Mouse (Mus musculus) frontal cortex, postnatal 14 days (tissue): ENCODE data around the gene Ptov1.

Experiments used
- DNase-seq, 2 experiments: peaks; one replicate each; pipeline ENCODE4 v3.0.0; 2022; ENCODE audit warnings: low spot score in 2 of 2

The Ptov1 gene

DNA sequence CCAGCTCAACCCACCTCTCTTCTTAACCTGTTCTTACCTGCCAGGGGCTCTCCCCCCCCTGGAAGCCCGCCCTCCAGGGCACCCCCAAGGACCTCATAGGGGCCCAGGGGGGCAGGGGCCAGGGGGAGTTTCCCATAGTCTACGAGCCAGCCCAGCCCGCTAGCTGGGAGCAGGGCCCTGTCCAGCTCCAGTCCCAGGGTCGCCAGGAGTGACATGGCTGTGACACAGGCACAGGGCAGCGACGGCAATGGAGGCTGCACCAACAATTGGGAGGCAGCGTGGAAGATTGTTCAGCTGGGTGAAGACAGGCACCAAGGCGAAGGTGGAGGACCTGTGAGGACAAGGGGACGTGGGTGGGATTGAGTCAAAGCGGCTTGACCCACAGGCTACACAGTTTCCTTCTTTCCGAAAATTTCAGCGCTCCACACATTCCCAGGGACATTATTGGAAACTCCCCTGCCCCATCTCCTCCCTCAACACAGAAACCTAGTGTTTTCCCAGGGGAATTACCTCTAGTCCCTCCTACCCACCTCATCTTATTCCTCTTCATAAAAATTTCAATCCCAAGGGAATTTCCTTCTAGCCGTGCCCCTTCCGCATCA lies 54.5 kb downstream of the Ptov1 start:
- peak in 1 of 2 experiments; percentile 28 for DNase-seq

DNA sequence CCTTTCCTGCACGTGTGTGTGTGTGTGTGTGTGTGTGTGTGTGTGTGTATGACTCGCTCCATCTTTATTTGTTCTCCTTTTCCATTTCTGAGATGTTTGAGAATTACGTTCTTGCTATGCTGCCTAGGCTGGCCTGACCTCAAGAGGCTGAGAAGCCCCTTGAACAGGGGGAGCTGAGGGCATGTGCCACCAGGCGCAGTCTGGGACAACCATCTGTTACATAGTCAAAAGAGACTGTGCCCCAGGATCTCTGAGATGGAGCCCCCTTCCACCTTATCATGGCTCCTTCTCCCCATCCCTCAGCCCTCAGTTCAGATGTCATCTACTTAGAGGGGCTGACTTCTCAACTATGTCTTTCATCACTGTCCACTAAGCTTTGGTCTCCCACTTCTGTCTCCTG lies 55.2 kb downstream of the Ptov1 start:
- no peak for DNase-seq

DNA sequence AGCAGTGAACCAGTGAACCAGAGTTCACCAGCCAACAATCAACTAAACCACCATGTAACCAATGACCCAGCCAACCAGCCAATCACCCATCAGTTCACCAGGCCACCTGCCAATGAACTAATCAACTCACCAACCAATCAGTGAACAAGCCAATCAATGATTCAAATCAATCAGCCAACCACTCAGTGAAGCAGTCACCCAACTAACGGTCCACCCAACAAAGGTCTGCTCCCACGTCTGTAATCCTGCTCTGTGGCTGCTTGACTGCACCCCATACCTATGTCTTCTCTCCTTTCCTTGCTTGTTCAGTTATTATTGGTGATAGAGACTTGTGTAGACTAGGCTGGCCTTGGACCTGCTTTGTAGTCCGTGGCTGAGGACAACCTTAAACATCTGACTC lies 55.6 kb downstream of the Ptov1 start:
- no peak for DNase-seq
